Mouse (Mus musculus) lung, postnatal 25 days (tissue): ENCODE measurements around the gene AC109138.7.

Experiments used
- DNase-seq: peaks from one replicate; pipeline ENCODE4 v3.0.0; 2022; ENCODE audit warnings: low spot score

Gene AC109138.7

DNA sequence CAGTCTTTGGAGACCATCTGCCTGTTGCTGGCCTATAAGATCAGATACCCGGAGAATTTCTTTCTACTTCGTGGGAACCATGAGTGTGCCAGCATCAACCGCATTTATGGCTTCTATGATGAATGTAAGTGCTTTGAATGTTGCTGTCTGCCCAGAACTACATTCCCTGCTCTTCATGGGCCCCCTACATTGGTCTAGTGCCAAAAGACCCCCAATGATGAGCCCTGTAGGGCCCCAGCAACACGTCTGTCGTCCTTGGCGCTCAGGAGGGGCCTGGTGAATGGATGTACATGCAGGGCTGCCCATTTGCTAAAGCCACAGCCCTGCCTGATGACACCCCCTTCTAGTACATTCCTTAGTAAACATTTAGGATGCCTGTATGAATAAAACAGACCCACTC is 21.0 kb upstream of the AC109138.7 start:
- DNase-seq = no peak

DNA sequence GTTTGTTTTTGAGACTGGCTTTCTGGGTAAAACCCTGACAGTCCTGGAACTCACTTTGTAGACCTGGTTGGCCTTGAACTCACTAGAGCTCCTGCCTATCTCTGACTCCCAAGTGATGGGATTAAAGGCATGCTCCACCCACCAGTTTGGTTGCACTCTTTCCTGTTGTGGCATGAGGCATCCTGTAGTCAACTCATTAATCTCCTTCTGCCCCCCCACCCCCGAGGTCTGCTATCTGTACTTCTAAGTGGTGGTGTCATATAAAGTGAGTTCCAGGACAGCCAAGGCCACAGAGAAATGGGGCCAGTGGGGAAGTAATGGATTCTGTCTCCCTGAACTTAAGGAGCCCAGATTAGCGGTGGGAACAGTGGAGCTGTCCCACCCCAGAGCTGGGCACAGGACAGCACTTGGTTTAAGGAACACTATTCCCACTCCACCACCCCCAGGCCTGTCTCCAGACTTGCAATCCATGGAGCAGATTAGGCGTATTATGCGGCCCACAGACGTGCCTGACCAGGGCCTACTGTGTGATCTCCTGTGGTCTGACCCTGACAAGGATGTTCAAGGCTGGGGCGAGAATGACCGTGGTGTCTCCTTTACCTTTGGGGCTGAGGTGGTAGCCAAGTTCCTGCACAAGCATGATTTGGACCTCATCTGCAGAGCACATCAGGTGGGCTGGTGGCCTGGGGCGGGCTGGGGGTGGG is 20.0 kb upstream of the AC109138.7 start:
- no peak for DNase-seq

DNA sequence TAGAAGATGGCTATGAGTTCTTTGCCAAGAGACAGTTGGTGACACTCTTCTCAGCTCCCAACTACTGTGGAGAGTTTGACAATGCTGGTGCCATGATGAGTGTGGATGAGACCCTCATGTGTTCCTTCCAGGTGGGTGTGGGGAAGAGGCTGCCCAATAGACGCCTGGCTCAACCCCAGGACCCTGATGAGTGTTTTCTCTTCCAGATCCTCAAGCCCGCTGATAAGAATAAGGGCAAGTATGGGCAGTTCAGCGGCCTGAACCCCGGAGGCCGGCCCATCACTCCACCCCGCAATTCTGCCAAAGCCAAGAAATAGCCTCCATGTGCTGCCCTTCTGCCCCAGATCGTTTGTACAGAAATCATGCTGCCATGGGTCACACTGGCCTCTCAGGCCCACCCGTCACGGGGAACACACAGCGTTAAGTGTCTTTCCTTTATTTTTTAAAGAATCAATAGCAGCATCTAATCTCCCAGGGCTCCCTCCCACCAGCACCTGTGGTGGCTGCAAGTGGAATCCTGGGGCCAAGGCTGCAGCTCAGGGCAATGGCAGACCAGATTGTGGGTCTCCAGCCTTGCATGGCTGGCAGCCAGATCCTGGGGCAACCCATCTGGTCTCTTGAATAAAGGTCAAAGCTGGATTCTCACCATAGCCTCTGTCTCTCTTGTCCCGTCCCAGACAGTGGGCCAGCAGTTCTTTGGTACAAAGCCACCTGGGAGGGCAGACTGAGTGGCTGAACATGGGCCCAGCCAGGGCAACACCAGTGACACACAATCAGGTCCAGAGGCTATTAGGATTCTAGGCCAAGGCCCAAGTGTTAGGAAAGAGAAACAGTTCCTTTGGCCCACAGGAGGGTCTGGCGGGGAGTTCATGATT is 19.1 kb upstream of the AC109138.7 start:
- no peak for DNase-seq

DNA sequence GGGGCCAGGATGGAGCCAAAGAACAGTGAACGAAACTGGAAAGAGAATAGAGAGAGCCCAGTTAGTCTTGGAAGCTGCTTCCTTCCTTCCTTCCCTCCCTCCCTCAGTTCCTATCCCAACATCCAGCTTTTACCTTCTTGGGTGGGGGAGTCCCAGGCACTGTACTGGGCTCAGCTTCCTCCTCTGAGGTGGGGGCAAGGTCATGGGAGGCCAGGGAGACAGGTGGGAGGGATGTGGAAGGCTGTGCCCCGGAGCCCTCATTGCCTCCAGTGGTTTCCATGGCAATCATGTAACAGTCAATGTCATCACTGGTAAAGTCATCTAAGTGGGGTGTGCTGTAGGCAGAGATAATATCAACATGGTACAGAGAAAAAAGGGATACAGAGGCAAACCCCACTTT is 18.1 kb upstream of the AC109138.7 start:
- DNase-seq = no peak

DNA sequence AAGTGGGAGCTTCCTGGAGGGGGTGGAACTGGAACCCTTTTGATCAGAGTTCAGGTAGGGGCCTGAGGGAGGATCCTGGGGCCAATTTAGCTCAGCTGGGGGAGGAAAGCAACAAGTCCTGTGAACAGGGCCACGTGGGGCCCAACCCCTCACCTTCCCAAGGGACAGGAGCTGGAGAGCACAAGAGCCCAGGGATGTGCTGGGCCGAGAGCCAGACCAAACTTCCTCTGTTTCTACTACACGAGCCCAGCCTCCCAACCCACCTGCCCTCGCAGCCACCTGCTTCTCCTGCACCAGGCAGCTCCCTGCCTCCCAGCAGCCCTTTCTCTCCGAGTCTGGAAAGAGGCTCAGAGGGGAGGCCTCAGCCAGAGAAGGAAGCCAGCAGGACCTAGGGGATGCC is 17.6 kb upstream of the AC109138.7 start:
- DNase-seq = no peak

DNA sequence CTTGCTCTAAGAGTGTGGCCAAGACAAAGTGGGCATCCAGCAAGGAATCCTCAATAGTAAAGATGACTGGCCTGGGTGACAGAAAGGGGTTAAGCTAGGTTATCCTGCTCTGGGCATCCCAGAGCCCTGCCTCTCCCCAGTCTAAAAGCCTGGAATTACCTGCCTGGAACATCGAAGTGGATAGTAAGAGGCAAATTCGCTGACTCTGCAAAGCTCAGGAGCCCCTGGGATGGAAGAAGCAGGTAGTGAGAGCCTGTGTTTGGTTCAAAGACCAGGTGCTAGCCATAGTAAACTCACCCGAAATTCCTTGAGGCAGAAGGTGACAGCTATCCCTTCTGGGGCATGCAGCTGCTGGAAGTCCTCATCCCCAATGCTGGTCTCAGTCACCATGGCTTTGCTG is 17.0 kb upstream of the AC109138.7 start:
- DNase-seq = no peak

DNA sequence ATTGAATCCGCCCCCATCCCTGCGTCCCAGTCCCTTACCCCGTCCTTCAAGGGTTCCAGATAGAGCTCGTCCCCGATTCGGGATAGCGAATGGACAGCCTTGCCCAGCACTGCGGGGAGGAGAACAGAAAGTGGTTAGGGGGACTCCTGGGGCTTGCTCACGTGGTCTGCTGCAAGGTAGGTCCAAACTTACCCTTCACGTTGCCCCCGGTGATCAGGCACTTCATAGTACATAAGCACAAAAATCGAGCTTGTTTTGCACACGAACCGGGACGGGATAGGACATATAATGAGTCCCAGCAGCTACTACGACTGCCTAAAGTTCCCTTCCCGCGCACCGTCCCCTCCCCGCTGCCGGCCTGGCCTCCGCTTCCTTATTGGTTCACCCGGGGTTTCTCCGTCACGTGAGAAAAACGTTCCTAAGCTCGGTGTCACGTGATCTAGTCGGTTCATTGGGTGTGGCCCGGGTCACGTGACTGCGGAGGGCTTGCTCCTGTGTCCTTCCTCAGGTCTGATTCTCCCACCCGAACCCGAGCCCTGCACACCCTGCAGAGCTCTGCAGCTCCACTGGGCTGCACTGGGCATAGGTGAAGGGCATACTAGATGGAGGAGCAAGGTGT is 12.8 kb upstream of the AC109138.7 start, which contains the start of gene Rad9a:
TSS of gene Rad9a (minus strand) at position 372 of the 619 bp plus-strand sequence.
- DNase-seq = peak; percentile 98

DNA sequence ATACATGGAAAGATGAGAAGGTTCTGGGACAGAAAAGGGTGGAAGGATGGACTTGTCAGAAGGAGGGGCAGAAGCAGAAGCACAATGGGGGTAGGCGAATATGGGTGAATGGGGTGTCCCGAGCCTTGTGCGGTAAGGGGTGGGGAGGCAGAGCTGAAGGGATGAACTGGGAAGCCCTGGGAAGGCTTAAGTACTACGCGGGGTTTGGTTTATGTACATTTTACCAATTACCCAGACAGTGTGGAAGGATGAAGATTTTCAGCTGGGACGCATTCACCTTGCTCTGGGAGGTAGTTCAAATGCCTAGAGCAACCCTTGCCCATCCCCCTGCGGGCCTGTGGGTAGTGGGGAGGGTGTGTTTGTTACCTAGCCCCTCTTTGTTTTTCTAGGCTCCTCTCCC is 12.0 kb upstream of the AC109138.7 start:
- DNase-seq = no peak

DNA sequence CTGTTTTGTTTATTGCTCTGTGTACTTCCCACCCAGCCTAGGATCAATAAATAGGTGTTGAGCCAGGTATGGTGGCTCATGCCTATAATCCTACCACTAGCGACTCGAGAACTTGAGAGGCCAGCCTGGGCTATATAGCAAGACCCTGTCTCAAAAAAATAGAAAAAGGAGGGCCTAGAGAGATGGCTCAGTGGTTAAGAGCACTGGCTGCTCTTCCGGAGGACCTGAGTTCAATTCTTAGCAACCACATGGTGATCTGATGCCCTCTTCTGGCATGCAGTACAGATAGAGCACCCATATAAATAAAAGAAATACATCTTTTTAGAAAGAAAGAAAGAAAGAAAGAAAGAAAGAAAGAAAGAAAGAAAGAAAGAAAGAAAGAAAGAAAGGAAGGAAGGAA is 11.0 kb upstream of the AC109138.7 start:
- peak; percentile 31 for DNase-seq

DNA sequence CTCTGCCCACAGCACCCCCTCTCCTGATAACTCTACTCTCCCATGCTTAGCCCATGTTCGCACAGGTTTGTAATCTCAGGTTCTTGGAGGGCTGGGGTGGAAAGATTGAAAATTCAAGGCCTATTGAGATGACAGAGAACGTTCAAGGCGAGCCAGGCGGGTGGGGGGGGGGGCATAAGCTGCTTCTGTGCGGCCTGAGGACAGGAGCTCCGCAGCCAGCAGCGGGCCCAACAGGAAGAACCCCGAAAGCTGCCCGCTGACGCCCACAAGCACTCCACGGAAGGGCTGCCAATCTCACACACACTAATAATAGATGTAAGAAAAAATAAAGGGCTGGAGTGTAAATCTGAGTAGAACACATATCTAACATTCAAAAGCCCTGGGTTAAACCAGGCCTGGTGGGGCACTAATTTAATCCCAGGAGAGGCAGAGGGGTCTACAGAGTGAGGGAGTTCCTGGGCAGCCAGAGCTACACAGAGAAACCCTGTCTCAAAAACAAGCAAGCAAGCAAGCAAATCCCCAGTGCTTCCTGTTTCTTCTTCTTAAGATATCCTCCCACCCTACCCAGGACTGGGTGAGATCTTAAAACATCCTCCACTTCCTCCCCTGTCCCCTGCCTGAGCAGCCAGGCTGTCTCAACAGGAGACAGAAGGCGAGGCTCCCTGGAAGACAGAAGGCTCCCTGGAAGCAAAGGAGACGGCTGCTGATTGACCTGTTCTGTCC is 10.4 kb upstream of the AC109138.7 start:
- DNase-seq = peak; percentile 71

DNA sequence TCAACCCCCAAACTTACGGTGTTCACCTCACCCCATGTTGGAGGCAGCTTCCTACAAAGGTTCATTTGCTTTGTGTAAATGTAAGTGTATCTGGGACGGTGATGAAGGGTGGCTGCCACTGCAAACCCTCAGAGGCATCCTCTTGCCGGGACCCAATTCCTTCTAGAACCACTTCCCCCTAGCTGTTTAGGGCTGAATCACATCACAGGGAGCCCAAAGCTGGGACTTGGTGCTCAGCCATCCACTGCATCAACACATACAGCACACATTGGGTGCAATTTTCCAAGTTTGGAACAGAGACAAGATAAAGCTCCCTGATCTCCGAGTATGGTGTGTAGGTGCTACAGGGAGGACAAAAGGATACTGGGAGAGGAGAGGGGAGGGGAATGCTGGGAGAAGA is 9.3 kb upstream of the AC109138.7 start:
- no peak for DNase-seq

DNA sequence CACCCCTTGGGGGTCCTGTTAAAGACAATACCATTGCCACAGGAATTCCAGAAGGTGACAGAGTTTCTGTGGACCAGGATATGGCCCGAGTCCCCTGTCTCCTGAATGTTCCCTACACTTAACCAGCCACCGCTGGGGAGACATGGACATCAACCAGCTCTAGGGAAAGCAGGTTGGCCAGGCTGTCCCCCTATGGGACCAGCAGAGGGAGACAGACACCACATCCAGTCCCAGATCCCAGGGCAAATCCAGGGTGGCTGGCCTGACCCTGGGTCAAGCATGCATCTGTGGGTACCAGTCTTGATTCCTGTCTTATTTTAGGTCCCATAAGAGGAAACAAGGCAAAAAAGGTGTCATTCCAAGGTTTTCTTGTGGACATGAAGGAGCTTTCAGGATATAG is 7.2 kb upstream of the AC109138.7 start:
- peak; percentile 83 for DNase-seq

DNA sequence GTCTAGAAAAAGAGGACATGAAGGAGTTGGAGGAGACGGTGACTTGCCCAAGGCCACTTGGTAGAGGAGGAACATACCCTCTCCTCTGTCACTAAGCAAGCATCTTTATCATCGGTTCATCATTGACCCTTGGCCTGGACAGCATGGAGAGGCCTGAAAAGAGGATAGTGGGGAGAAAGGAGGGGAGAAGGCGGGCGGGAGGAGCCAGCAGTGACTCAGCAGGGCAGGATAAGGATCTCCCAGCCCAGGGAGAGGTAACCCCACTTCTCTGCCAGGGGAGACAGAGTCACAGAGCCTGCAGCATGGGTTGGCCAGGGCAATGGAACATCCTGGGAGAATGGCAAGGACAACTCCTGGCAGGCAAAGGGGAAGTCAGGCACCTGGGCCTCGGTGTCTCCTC is 5.6 kb upstream of the AC109138.7 start:
- DNase-seq = no peak

DNA sequence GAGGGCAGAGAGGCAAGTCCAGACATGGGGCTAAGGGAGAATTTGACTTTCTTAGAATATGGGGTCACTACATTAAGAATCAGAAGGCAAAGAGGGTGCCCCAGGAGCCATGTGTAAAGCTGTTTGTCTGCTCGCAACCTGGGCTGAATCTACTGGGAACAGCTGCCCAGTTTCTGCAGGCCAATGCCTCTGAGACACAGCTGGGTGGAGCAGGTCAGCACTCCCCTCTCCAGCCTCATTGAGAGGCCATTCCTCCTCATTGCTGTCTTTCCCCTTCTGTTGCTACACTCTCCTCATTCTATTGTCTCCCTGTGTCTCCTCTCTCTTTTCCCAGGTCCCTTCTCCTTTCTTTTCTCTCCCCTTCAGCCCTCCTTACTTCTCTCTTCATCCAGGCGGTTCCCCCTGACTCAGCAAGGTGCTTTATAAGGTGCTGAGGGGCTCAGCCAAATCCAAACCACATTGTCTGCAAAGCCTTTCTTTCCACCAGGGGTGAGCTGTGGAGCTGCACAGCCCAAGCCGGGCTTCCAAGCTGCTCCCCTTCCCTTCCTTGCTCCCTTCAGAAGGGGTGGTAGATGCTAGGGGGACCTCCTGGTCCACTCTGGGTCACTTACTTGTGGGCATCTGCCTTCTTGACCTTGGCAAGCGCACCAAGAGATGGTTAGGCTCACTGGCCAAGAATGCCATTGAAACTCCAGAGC is 2.1 kb upstream of the AC109138.7 start:
- no peak for DNase-seq

DNA sequence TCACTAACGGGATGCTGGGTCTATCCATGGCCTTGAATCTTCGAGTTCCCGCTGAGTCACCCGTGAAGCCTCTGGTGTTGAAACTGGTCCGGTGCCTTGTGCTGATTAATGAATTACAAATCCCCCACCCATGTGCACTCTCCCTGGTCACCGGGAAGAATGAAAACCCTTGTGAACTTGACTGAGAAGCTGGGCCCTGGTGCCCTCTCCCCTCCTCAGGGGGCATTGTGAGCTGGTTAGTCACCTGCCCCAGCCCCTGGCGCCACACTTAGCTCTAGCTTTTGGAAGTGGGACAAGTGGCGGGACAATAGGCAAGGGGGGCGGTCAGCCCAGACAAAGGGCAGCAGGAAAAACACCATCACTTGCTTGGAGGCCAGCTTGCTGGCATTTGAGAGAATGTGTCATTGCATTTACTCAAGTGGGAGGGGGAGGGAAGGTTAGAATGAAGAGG is 608 bp upstream of the AC109138.7 start:
- no peak for DNase-seq

DNA sequence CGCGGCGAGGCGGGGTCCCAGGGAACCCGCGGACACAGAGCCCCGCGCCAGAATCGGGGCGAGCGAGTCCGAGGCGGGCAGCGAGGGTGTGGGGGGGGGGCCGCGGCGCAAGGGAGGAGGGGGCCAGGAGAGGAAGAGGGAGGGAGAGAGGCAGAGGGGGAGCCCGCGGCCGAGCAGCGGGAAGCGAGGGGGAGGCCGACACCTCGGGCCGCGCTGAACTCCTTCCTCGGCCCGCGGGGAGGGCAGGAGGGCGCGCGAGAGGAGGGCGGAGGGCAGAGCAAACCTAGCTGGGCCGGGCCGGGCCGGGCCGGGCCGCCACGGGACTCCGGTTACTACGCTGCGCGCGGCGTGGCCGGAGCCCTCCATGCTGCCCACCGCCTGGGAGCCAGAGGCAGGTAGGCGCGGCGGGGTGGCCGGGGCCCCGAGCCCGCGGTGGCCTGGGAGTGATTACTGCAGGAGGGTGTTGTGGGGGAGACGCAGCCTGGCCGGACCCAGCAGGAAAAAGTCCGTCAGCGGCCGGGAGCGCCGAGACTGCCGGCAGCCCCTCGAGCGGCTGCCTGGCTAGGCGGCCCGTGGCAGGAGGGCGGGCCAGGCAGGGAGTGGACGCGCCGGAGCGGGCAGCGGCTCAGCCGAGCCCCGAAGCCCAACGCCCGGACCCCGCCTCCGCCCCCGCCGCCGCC is 754 bp downstream of the AC109138.7 start:
- peak; percentile 29 for DNase-seq

DNA sequence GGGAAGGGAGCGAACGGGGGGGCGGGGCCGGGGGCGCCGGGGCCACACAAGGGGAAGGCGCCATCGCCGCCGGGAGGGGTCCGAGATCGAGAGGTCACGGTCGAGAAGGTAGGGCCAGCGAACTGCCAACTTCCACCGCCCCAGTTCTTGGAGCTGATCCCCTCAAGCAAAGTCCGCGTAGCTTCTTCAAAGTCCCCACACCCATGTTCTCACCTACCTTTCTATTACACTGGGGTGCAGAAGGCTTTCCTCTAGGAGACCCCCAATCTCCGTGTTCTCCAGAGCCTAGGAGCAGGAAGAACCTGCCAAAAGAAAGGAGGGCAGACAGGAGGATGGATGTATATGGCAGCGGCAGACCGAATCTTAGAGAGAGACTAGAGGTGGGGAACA is 1.3 kb downstream of the AC109138.7 start:
- DNase-seq = no peak

DNA sequence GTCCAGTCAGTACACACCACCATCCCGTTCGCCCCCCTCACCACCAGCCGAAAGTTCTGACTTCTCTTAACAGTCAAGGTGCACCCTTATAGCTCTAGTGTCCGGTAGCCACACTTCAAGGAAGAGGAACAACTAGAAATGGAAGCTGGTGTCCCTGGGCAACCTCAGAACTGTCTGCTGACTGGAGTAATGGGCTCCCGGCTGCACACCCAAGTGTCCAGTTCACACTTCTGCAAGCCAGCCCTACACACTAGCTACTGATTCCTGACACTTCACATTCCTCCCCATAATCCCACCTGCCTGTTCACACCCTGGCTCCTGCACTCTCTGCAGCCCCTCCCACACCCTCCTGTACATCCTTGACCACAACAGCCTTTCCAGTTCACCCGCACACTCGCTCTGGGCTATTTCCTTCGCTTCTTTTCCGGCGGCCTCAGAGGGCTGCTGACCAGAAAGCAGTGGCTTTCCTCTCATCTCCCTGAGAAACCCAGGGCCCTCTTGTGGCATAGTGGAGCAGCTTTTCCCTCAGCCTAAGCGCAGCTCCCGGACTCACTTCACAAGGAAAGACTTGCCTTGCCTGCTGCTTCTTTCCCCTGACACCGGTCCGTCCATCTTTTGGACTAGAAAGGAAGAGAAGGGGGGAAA is 2.0 kb downstream of the AC109138.7 start:
- DNase-seq = peak; percentile 48

DNA sequence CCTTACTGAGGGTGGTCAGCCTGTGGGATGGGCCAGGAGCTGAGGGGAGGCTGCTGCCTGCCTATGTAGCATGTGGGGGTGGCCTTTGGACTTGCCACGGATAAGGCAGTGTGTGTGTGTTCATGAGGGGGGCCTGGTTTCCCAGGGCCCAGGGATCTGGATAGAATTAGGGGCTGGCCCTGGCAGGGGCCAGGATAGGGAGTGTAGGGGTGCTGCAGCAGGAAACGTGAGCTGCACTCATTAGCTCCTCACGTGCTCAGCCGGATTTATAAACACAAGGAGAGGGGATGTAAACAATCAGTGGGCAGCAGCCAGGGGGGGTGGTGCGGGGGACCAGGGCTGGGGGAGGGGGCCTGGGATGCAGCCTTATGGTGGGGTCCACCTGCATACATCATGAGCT is 3.0 kb downstream of the AC109138.7 start:
- no peak for DNase-seq

DNA sequence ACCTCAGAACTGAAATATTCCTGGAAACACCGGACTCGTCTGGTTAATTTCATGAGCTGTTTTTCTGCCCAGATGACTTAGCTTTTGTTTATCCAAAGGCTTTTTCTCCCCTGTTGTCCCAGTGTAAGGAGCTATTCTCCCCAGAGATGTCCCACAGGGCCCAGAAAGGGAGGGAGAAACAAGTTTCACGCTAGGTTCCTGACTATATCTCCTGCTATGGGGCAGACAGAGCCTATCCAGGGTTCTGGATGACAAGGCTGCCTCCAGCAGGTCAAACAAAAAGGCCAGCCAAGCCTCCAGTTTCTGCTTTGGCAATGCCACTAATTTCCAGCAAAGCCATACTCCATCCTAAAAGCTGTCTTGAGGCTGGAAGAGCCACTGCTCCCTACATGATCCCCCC is 3.7 kb downstream of the AC109138.7 start:
- no peak for DNase-seq

DNA sequence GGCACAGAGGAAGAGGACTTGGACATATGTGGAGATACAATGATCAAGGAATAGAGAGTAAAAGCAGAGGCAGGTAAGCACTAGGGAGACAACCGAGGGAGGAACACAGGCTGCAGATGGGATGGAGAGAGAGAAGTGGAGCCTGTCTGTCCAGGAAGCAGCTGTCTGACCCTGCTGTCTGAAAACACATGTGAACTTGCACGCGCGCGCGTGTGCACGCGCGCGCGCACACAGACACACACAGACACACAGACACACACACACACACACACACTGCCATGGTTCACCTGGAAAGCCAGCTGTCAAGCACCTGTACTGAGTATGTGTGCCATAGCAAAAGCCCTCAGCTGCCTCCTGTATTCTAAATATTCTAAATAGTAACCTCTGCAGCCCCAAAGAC is 4.1 kb downstream of the AC109138.7 start:
- DNase-seq = no peak
